Mouse (Mus musculus) embryonic facial prominence, embryonic 11.5 days (tissue): Measurements from ENCODE around the gene Nap1l4. TPM values are rescaled to one million over a fixed set of nuclear protein-coding genes. Genes with fewer than 3 reads are reported as not detected.

Experiments
- ATAC-seq: fragments of 200-750 bp; cut with Nextera tagmentation; replicated peaks from 2 replicates; pipeline ENCODE4 v1.8.0; 2017; ENCODE audit warnings: low read depth; ENCODE audit not compliant: insufficient number of reproducible peaks, low FRiP score, low TSS enrichment
- DNase-seq: peaks from one replicate; pipeline ENCODE4 v3.0.0-alpha.2; 2015; ENCODE audit warnings: low spot score
- H3K27ac ChIP-seq: fragments of 300-500 bp; sonication (generic); replicated peaks from 2 replicates; pipeline ENCODE4 v1.5.1; 2014; ENCODE audit warnings: mild to moderate bottlenecking, low read depth, low read length, control low read depth
- H3K27me3 ChIP-seq: fragments of 300-500 bp; sonication (generic); 2 replicates; pipeline ENCODE4 v1.6.1; 2014; ENCODE audit warnings: mild to moderate bottlenecking, low read length, moderate library complexity, mixed read lengths; ENCODE audit not compliant: control insufficient read depth, insufficient read depth
- H3K36me3 ChIP-seq: fragments of 300-500 bp; sonication (generic); replicated peaks from 2 replicates; pipeline ENCODE4 v1.6.1; 2014; ENCODE audit warnings: low read depth, mild to moderate bottlenecking, low read length, moderate library complexity, mixed read lengths; ENCODE audit not compliant: control insufficient read depth, insufficient read depth
- H3K4me1 ChIP-seq: fragments of 300-500 bp; sonication (generic); 2 replicates; pipeline ENCODE4 v1.6.1; 2014; ENCODE audit warnings: low read length, mixed read lengths; ENCODE audit not compliant: control insufficient read depth, insufficient read depth
- H3K4me2 ChIP-seq: fragments of 300-500 bp; sonication (generic); 2 replicates; pipeline ENCODE4 v1.6.1; 2014; ENCODE audit warnings: low read depth, mild to moderate bottlenecking, control low read depth, low read length, moderate library complexity
- H3K4me3 ChIP-seq: fragments of 300-500 bp; sonication (generic); 2 replicates; pipeline ENCODE4 v1.5.1; 2014; ENCODE audit warnings: low read depth, low read length, control low read depth
- H3K9ac ChIP-seq: fragments of 300-500 bp; sonication (generic); replicated peaks from 2 replicates; pipeline ENCODE4 v1.6.1; 2014; ENCODE audit warnings: mild to moderate bottlenecking, control low read depth, low read length
- H3K9me3 ChIP-seq: fragments of 300-500 bp; sonication (generic); replicated peaks from 2 replicates; pipeline ENCODE4 v1.6.1; 2016; ENCODE audit warnings: mild to moderate bottlenecking, low read length, inconsistent platforms, mixed read lengths; ENCODE audit not compliant: control insufficient read depth
- WGBS: fragments of 180-500 bp; shearing (Covaris S2); extraction: QIAGEN DNeasy Blood & Tissue Kit; methylation state at CpG from one replicate; pipeline ENCODE4 v1.1.7; 2014; 5-methylcytosine and 5-hydroxymethylcytosine counted together
- polyA plus RNA-seq: library from polyadenylated mRNA; unstranded; fragments of >200 nt; fragmentation: Nextera tagmentation; extraction: Ambion mirVana; gene quantifications from 2 replicates; pipeline ENCODE4 v1.2.1, GENCODE M21; 2014

Gene Nap1l4
- polyA plus RNA-seq, 1 experiment from 2014 or later: 178 TPM

DNA sequence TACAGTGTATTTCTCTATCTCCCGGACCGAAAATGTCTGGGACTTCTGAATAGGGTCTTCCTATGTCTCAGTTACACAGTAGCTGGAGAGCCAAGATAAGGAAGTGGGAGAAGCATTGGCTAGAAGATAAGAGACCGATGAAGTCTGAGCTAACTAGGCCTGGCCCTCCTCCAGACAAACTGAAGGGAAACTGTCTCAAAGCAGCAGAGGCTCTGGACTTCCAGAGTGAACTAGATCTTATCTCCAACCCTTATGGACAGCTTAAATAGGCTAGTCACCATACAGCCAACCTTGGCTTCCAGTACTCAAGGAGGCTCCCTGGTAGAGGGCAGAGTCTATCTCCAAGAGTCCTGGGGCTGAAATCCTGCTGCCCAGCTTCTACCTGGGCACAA is 16.7 kb upstream of the Nap1l4 start:
- Histone ChIP-seq H3K36me3 (peaks cover 19% of the 10 kb centered on the region), H3K9ac (no peak overlapping the region), H3K4me3 (no peak overlapping the region), H3K4me1 (no peaks in the 10 kb centered on the region), H3K27ac (no peak overlapping the region), H3K9me3 (no peaks in the 10 kb centered on the region), H3K27me3 (no peaks in the 10 kb centered on the region), H3K4me2 (no peak overlapping the region)
- WGBS: 91% methylated on average over 3 of the region's 3 CpGs
- DNase-seq (no peak), ATAC-seq (no peak)

- peaks cover 14% of the 10 kb centered on the region for H3K36me3 ChIP-seq
- no peaks in the 10 kb centered on the region for H3K9me3 ChIP-seq
Observed at GRCm38 (mm10) chr7:143565015-143565647, 16.2 kb upstream of the Nap1l4 start.

DNA sequence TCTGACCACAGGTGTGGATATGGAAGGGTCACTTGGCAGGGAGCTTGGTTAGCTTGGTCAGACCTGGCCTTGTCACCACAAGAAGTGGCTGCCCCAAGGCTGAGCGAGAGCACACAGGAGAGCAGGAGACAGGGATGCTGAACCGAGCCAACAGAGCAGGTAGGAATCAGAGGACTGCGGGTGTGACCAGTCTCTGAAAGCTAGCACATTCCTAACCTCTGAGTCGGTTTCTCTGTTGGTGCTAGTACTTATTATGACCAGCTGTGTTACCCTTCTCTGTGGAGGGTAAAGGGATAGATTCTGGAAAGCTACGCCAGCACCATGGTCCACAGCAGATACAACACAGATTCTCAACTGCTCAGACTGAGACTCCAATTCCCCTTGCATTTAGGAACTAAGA is 14.9 kb upstream of the Nap1l4 start:
- no peaks in the 10 kb centered on the region for H3K4me1 ChIP-seq
- no peak overlapping the region for H3K4me3 ChIP-seq
- H3K9ac ChIP-seq: no peak overlapping the region
- no peaks in the 10 kb centered on the region for H3K9me3 ChIP-seq
- ATAC-seq (no peak), DNase-seq (no peak)
- no peak overlapping the region for H3K27ac ChIP-seq
- H3K27me3 ChIP-seq: no peaks in the 10 kb centered on the region
- peaks cover 10% of the 10 kb centered on the region for H3K36me3 ChIP-seq
- 88% methylated on average over 5 of the region's 5 CpGs for WGBS
- no peak overlapping the region for H3K4me2 ChIP-seq

More at GRCm38 (mm10) chr7:143565015-143565647, 16.2 kb upstream of the Nap1l4 start:
- WGBS: 96% methylated on average over 6 of the region's 6 CpGs
- Histone ChIP-seq H3K27me3 (no peaks in the 10 kb centered on the region), H3K4me3 (no peak overlapping the region), H3K4me1 (no peaks in the 10 kb centered on the region), H3K27ac (no peak overlapping the region), H3K9ac (no peak overlapping the region), H3K4me2 (no peak overlapping the region)
- ATAC-seq (no peak), DNase-seq (no peak)

- no peak overlapping the region for H3K4me3 ChIP-seq
- H3K27ac ChIP-seq: no peak overlapping the region
- H3K4me2 ChIP-seq: no peak overlapping the region
- H3K27me3 ChIP-seq: no peaks in the 10 kb centered on the region
- no peaks in the 10 kb centered on the region for H3K4me1 ChIP-seq
- H3K9me3 ChIP-seq: no peaks in the 10 kb centered on the region
- ATAC-seq (no peak), DNase-seq (no peak)
- H3K36me3 ChIP-seq: peaks cover 2% of the 10 kb centered on the region; the same call in 1 of the 2 replicates
- WGBS: 93% methylated on average over 7 of the region's 7 CpGs
- no peak overlapping the region for H3K9ac ChIP-seq
Observed at GRCm38 (mm10) chr7:143557616-143558015, 8.7 kb upstream of the Nap1l4 start.

GRCm38 (mm10) chr7:143556964-143557610 is 8.2 kb upstream of the Nap1l4 start:
- H3K4me3 ChIP-seq: no peak overlapping the region
- H3K9me3 ChIP-seq: no peaks in the 10 kb centered on the region
- 85% methylated on average over 8 of the region's 8 CpGs for WGBS
- no peaks in the 10 kb centered on the region for H3K4me1 ChIP-seq
- DNase-seq: no peak
- ATAC-seq: no peak; the same call in 1 of the 2 replicates
- H3K4me2 ChIP-seq: no peak overlapping the region
- no peaks in the 10 kb centered on the region for H3K27me3 ChIP-seq
- H3K27ac ChIP-seq: no peak overlapping the region
- H3K9ac ChIP-seq: no peak overlapping the region
- peaks cover 2% of the 10 kb centered on the region; the same call in 1 of the 2 replicates for H3K36me3 ChIP-seq

GRCm38 (mm10) chr7:143549588-143550220 is 798 bp upstream of the Nap1l4 start:
- no peak for DNase-seq
- Histone ChIP-seq H3K4me1 (no peaks in the 10 kb centered on the region), H3K9ac (peak overlapping the region; percentile 61), H3K27ac (peak overlapping the region; percentile 8; the same call in 1 of the 2 replicates), H3K4me2 (peak overlapping the region; percentile 45), H3K4me3 (peak overlapping the region; percentile 95), H3K36me3 (no peaks in the 10 kb centered on the region), H3K27me3 (no peaks in the 10 kb centered on the region), H3K9me3 (no peaks in the 10 kb centered on the region)
- ATAC-seq: no peak
- 40% methylated on average over 2 of the region's 2 CpGs for WGBS

DNA sequence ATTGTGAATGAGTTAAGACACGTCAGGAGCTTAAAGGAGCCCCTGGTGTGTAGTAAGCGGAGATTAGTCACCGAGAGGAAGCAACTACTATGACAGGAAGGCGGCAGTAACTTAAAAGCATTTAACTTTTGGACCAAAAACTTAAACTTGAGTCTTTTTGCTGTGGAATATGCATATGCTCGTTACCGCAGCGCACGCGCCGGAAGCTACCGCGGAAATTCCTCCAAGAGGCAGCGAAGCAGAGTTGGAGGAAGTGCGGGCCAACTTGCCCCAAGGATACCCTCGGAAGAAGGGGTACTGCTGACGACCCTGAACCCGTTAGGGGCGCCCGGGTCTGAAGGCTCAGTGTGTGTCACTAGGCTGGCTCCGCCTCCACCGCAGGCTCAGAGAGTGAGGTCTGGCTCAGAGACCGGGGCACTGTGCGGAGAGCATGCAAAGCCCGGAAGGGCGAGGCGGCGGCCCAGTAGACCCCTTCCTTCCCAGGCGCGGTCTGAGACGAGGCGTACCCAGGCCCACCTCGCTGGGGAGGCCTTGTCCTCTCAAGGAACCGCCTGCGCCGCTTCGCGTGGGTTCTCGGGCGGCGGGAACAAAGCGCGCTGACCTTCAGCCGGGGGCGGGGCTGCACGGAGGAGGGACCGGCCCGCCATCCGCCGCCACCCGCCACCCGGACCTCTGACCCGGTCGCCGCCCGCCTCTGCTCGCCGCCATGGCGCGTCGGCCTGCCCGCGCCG is 510 bp downstream of the Nap1l4 start:
- ATAC-seq: peak; percentile 74
- Histone ChIP-seq H3K27ac (peak overlapping the region; percentile 79), H3K36me3 (no peaks in the 10 kb centered on the region), H3K4me2 (peak overlapping the region; percentile 60), H3K27me3 (no peaks in the 10 kb centered on the region), H3K9ac (peak overlapping the region; percentile 94), H3K4me1 (no peaks in the 10 kb centered on the region), H3K4me3 (peak overlapping the region; percentile 95), H3K9me3 (no peaks in the 10 kb centered on the region)
- WGBS: under 1% methylated on average over 48 of the region's 63 CpGs
- peak; percentile 71 for DNase-seq
